Mouse (Mus musculus) lung, postnatal 0 days (tissue): ENCODE measurements around the gene Tstd3.

Source experiments
- CTCF ChIP-seq: IDR thresholded peaks from 2 replicates; pipeline ENCODE4 v1.5.1; 2016; ENCODE audit warnings: antibody characterized with exemption, mild to moderate bottlenecking
- EP300 ChIP-seq: IDR thresholded peaks from 2 replicates; pipeline ENCODE4 v1.6.1; 2016; ENCODE audit warnings: antibody characterized with exemption, mild to moderate bottlenecking, control low read depth

DNA sequence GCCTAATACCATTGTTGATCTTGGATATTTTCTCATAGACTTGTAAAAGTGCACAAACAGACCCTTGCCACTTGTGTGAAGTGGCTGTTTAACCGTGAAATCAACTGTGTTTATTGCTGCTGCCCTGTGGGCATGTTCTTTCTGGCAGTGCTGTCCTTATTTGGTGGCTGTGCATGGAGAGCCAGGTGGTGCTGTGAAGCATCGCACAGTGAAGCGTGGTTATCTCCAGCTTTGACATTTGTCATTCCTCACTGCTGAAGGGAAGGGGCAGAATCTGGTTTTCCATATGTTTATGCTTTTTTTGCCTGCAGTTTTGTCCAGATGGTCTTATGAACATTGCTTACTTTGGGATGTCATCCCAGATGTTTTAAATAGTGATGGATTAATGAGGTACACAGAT is 26.6 kb upstream of the Tstd3 start:
- TF ChIP-seq CTCF: no peak
- TF ChIP-seq EP300: no peak
